Mouse (Mus musculus): ENCODE results near the gene Msh6. TPM values are rescaled to one million over a fixed set of nuclear protein-coding genes. Genes with fewer than 3 reads are reported as not detected.
"Not testable (repeated sequence)": the region's sequence is repeated elsewhere in the genome, so short reads cannot be mapped to it uniquely, and the experiment has no call there.

Msh6 gene
- polyA plus RNA-seq, 1 experiment from 2014 or later, result 35.8 TPM

GRCm38 (mm10) chr17:87959406-87959805 lies 15.5 kb upstream of the Msh6 start:
- not testable (repeated sequence) for H3K9ac ChIP-seq (replicated peaks; ENCODE audit: low read length); ATAC-seq (ENCODE audit: low FRiP score, low TSS enrichment); H3K4me2 ChIP-seq (ENCODE audit: low read length); H3K27ac ChIP-seq (replicated peaks; ENCODE audit: low read depth, low read length); H3K36me3 ChIP-seq (ENCODE audit: control insufficient read depth, insufficient read depth, low read length); H3K4me3 ChIP-seq (replicated peaks; ENCODE audit: low read depth, low read length); H3K4me1 ChIP-seq (ENCODE audit: control insufficient read depth, insufficient read depth, low read length); H3K27me3 ChIP-seq (ENCODE audit: control insufficient read depth, insufficient read depth, low read length); H3K9me3 ChIP-seq (ENCODE audit: control insufficient read depth, low read length); DNase-seq
- 92% methylated on average over 11 of the region's 11 CpGs for WGBS

GRCm38 (mm10) chr17:87959931-87960330 lies 14.9 kb upstream of the Msh6 start:
- not testable (repeated sequence) for H3K36me3 ChIP-seq (ENCODE audit: control insufficient read depth, insufficient read depth, low read length); ATAC-seq (ENCODE audit: low FRiP score, low TSS enrichment); H3K9me3 ChIP-seq (ENCODE audit: control insufficient read depth, low read length); H3K4me3 ChIP-seq (replicated peaks; ENCODE audit: low read depth, low read length); H3K27ac ChIP-seq (replicated peaks; ENCODE audit: low read depth, low read length); H3K4me2 ChIP-seq (ENCODE audit: low read length); H3K4me1 ChIP-seq (ENCODE audit: control insufficient read depth, insufficient read depth, low read length); H3K9ac ChIP-seq (replicated peaks; ENCODE audit: low read length); H3K27me3 ChIP-seq (ENCODE audit: control insufficient read depth, insufficient read depth, low read length); DNase-seq
- 90% methylated on average over 5 of the region's 5 CpGs for WGBS

- Histone ChIP-seq H3K9me3 (ENCODE audit: control insufficient read depth, low read length) (0 out of 2 replicates have a peak, but pooled peaks cover 6% of the 10 kb centered on the region), H3K27me3 (ENCODE audit: control insufficient read depth, insufficient read depth, low read length) (no peaks in the 10 kb centered on the region), H3K4me3 (replicated peaks; ENCODE audit: low read depth, low read length) (no peak overlapping the region), H3K36me3 (ENCODE audit: control insufficient read depth, insufficient read depth, low read length) (no peaks in the 10 kb centered on the region), H3K9ac (replicated peaks; ENCODE audit: low read length) (no peak overlapping the region), H3K4me1 (ENCODE audit: control insufficient read depth, insufficient read depth, low read length) (no peaks in the 10 kb centered on the region), H3K27ac (replicated peaks; ENCODE audit: low read depth, low read length) (no peak overlapping the region), H3K4me2 (ENCODE audit: low read length) (no peak overlapping the region)
- DNase-seq (no peak), ATAC-seq (ENCODE audit: low FRiP score, low TSS enrichment) (no peak)
- WGBS, result 91% methylated on average over 14 of the region's 14 CpGs
These were observed 11.5 kb upstream of the Msh6 start for GRCm38 (mm10) chr17:87963081-87964075.

- H3K27me3 ChIP-seq (ENCODE audit: control insufficient read depth, insufficient read depth, low read length); H3K9ac ChIP-seq (replicated peaks; ENCODE audit: low read length); H3K9me3 ChIP-seq (ENCODE audit: control insufficient read depth, low read length); H3K4me3 ChIP-seq (replicated peaks; ENCODE audit: low read depth, low read length); H3K27ac ChIP-seq (replicated peaks; ENCODE audit: low read depth, low read length); H3K4me1 ChIP-seq (ENCODE audit: control insufficient read depth, insufficient read depth, low read length); H3K36me3 ChIP-seq (ENCODE audit: control insufficient read depth, insufficient read depth, low read length); DNase-seq; H3K4me2 ChIP-seq (ENCODE audit: low read length): not testable (repeated sequence)
- WGBS, result 34% methylated on average over 6 of the region's 8 CpGs
- peak; percentile 57; the same call in 1 of the 2 replicates for ATAC-seq (ENCODE audit: low FRiP score, low TSS enrichment)
These were observed 6.4 kb upstream of the Msh6 start for GRCm38 (mm10) chr17:87968483-87968926.

GRCm38 (mm10) chr17:87971696-87972591 lies 2.9 kb upstream of the Msh6 start:
- H3K27me3 ChIP-seq (ENCODE audit: control insufficient read depth, insufficient read depth, low read length); H3K4me3 ChIP-seq (replicated peaks; ENCODE audit: low read depth, low read length); ATAC-seq (ENCODE audit: low FRiP score, low TSS enrichment); H3K36me3 ChIP-seq (ENCODE audit: control insufficient read depth, insufficient read depth, low read length); H3K9ac ChIP-seq (replicated peaks; ENCODE audit: low read length); H3K4me1 ChIP-seq (ENCODE audit: control insufficient read depth, insufficient read depth, low read length); H3K9me3 ChIP-seq (ENCODE audit: control insufficient read depth, low read length); H3K27ac ChIP-seq (replicated peaks; ENCODE audit: low read depth, low read length); DNase-seq; H3K4me2 ChIP-seq (ENCODE audit: low read length): not testable (repeated sequence)
- 92% methylated on average over 15 of the region's 15 CpGs for WGBS

- no peaks in the 10 kb centered on the region for H3K27me3 ChIP-seq (ENCODE audit: control insufficient read depth, insufficient read depth, low read length)
- ATAC-seq (ENCODE audit: low FRiP score, low TSS enrichment), result no peak
- H3K36me3 ChIP-seq (ENCODE audit: control insufficient read depth, insufficient read depth, low read length), result 0 out of 2 replicates have a peak, but pooled peaks cover 1% of the 10 kb centered on the region
- no peak for DNase-seq
- H3K4me2 ChIP-seq (ENCODE audit: low read length), result no peak overlapping the region
- WGBS, result 88% methylated on average over 5 of the region's 5 CpGs
- H3K4me3 ChIP-seq (replicated peaks; ENCODE audit: low read depth, low read length), result no peak overlapping the region
- H3K4me1 ChIP-seq (ENCODE audit: control insufficient read depth, insufficient read depth, low read length), result peaks cover 9% of the 10 kb centered on the region
- no peak overlapping the region for H3K9ac ChIP-seq (replicated peaks; ENCODE audit: low read length)
- no peaks in the 10 kb centered on the region for H3K9me3 ChIP-seq (ENCODE audit: control insufficient read depth, low read length)
- no peak overlapping the region for H3K27ac ChIP-seq (replicated peaks; ENCODE audit: low read depth, low read length)
These were observed 2.0 kb upstream of the Msh6 start for GRCm38 (mm10) chr17:87972856-87973255.

GRCm38 (mm10) chr17:87973261-87974167 lies 1.3 kb upstream of the Msh6 start:
- Histone ChIP-seq H3K4me3 (replicated peaks; ENCODE audit: low read depth, low read length) (no peak overlapping the region), H3K4me2 (ENCODE audit: low read length) (peak overlapping the region; percentile 82; the same call in 1 of the 2 replicates), H3K36me3 (ENCODE audit: control insufficient read depth, insufficient read depth, low read length) (0 out of 2 replicates have a peak, but pooled peaks cover 6% of the 10 kb centered on the region), H3K9me3 (ENCODE audit: control insufficient read depth, low read length) (no peaks in the 10 kb centered on the region), H3K27ac (replicated peaks; ENCODE audit: low read depth, low read length) (no peak overlapping the region), H3K4me1 (ENCODE audit: control insufficient read depth, insufficient read depth, low read length) (peaks cover 9% of the 10 kb centered on the region), H3K9ac (replicated peaks; ENCODE audit: low read length) (no peak overlapping the region), H3K27me3 (ENCODE audit: control insufficient read depth, insufficient read depth, low read length) (no peaks in the 10 kb centered on the region)
- ATAC-seq (ENCODE audit: low FRiP score, low TSS enrichment), result no peak
- WGBS, result 72% methylated on average over 10 of the region's 10 CpGs
- no peak for DNase-seq
